Mouse (Mus musculus): Measurements from ENCODE around the gene Ccdc151. TPM values are rescaled to one million over a fixed set of nuclear protein-coding genes. Genes with fewer than 3 reads are reported as not detected.

Gene Ccdc151
- polyA plus RNA-seq, 1 experiment from 2014 or later = 3.6 TPM

GRCm38 (mm10) chr9:21953600-21953999 lies 48.8 kb downstream of the Ccdc151 start:
- Histone ChIP-seq H3K9ac (no peak overlapping the region), H3K4me1 (peaks cover 7% of the 10 kb centered on the region; the same call in 1 of the 2 replicates), H3K27me3 (replicated peaks) (peaks cover 3% of the 10 kb centered on the region; the same call in 1 of the 2 replicates), H3K4me3 (no peak overlapping the region), H3K27ac (no peak overlapping the region), H3K4me2 (replicated peaks) (no peak overlapping the region), H3K9me3 (no peaks in the 10 kb centered on the region), H3K36me3 (no peaks in the 10 kb centered on the region)
- no peak for ATAC-seq (ENCODE audit: low FRiP score, low read depth)
- WGBS = 11% methylated on average over 3 of the region's 3 CpGs

GRCm38 (mm10) chr9:21951977-21952376 lies 50.5 kb downstream of the Ccdc151 start:
- Histone ChIP-seq H3K36me3 (peaks cover 9% of the 10 kb centered on the region; the same call in 1 of the 2 replicates), H3K27ac (no peak overlapping the region), H3K9me3 (no peaks in the 10 kb centered on the region), H3K4me2 (replicated peaks) (no peak overlapping the region), H3K4me1 (peaks cover 12% of the 10 kb centered on the region), H3K27me3 (replicated peaks) (peaks cover 16% of the 10 kb centered on the region), H3K4me3 (no peak overlapping the region), H3K9ac (no peak overlapping the region)
- no peak for ATAC-seq (ENCODE audit: low FRiP score, low read depth)
- WGBS = 82% methylated on average over 3 of the region's 3 CpGs

DNA sequence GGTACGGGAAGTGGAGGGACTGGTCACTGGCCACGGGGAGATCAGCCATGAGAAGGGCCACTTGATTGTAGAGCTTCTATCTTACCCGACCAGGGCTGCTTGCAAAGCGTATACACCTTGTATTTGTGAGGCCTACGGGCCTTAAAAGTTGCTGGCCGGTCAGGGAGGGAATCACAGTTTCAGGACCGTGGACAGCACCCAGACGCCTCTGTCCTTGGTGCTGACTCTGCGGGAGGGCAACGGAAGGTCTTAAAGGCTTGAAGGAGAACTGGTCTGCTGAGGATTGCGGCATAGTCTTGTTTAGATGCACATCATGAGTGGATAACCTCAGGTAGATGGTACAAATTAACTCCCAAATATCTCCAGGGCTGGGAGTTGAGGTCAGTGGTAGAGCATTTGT lies 52.1 kb downstream of the Ccdc151 start:
- Histone ChIP-seq H3K4me3 (no peak overlapping the region), H3K27ac (no peak overlapping the region), H3K9me3 (no peaks in the 10 kb centered on the region), H3K27me3 (replicated peaks) (peaks cover 19% of the 10 kb centered on the region), H3K9ac (no peak overlapping the region), H3K4me2 (replicated peaks) (no peak overlapping the region), H3K36me3 (peaks cover 9% of the 10 kb centered on the region; the same call in 1 of the 2 replicates), H3K4me1 (peaks cover 6% of the 10 kb centered on the region)
- WGBS = 18% methylated on average over 11 of the region's 11 CpGs
- ATAC-seq (ENCODE audit: low FRiP score, low read depth) = no peak

- Histone ChIP-seq H3K4me3 (no peak overlapping the region), H3K27ac (no peak overlapping the region), H3K27me3 (replicated peaks) (peaks cover 19% of the 10 kb centered on the region), H3K36me3 (peaks cover 9% of the 10 kb centered on the region; the same call in 1 of the 2 replicates), H3K9ac (no peak overlapping the region), H3K4me2 (replicated peaks) (no peak overlapping the region), H3K9me3 (no peaks in the 10 kb centered on the region), H3K4me1 (peaks cover 6% of the 10 kb centered on the region)
- ATAC-seq (ENCODE audit: low FRiP score, low read depth) = no peak
- WGBS = 71% methylated on average over 6 of the region's 6 CpGs
Observed at GRCm38 (mm10) chr9:21948790-21949189, 53.6 kb downstream of the Ccdc151 start.

GRCm38 (mm10) chr9:21948146-21948545 lies 54.3 kb downstream of the Ccdc151 start:
- Histone ChIP-seq H3K4me1 (peaks cover 6% of the 10 kb centered on the region), H3K9ac (no peak overlapping the region), H3K27me3 (replicated peaks) (peaks cover 19% of the 10 kb centered on the region), H3K27ac (no peak overlapping the region), H3K36me3 (peaks cover 9% of the 10 kb centered on the region; the same call in 1 of the 2 replicates), H3K4me2 (replicated peaks) (no peak overlapping the region), H3K9me3 (no peaks in the 10 kb centered on the region), H3K4me3 (no peak overlapping the region)
- 67% methylated on average over 8 of the region's 8 CpGs for WGBS
- ATAC-seq (ENCODE audit: low FRiP score, low read depth) = no peak

GRCm38 (mm10) chr9:21947540-21948130 lies 54.8 kb downstream of the Ccdc151 start:
- H3K4me2 ChIP-seq (replicated peaks) = peak overlapping the region; percentile 32; the same call in 1 of the 2 replicates
- no peak overlapping the region for H3K27ac ChIP-seq
- peaks cover 9% of the 10 kb centered on the region; the same call in 1 of the 2 replicates for H3K36me3 ChIP-seq
- no peak overlapping the region for H3K9ac ChIP-seq
- peaks cover 19% of the 10 kb centered on the region for H3K27me3 ChIP-seq (replicated peaks)
- WGBS = 7% methylated on average over 28 of the region's 28 CpGs
- H3K9me3 ChIP-seq = no peaks in the 10 kb centered on the region
- no peak for ATAC-seq (ENCODE audit: low FRiP score, low read depth)
- H3K4me1 ChIP-seq = peaks cover 6% of the 10 kb centered on the region
- no peak overlapping the region for H3K4me3 ChIP-seq

DNA sequence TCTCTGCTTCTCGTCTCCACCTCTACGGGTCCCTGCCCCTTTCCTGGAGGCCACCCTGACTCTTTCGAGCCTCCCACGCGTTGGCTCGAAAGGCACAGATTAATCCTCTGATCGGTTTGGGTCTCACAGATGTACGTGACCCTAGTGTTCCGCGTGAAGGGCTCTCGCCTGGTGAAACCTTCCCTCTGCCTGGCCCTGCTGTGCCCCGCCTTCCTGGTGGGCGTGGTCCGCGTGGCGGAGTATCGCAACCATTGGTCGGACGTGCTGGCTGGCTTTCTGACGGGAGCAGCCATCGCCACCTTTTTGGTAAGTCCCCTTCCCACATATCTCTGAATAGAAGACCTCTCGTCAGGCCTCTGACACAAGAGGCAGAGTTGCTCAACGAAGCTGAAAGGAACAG lies 58.2 kb downstream of the Ccdc151 start:
- no peak for ATAC-seq (ENCODE audit: low FRiP score, low read depth)
- 23% methylated on average over 23 of the region's 23 CpGs for WGBS
- Histone ChIP-seq H3K4me3 (no peak overlapping the region), H3K27me3 (replicated peaks) (peaks cover 19% of the 10 kb centered on the region), H3K9me3 (no peaks in the 10 kb centered on the region), H3K4me2 (replicated peaks) (no peak overlapping the region), H3K9ac (no peak overlapping the region), H3K27ac (no peak overlapping the region), H3K4me1 (peaks cover 6% of the 10 kb centered on the region), H3K36me3 (peaks cover 20% of the 10 kb centered on the region)

GRCm38 (mm10) chr9:21943638-21944037 lies 58.8 kb downstream of the Ccdc151 start:
- no peak overlapping the region for H3K27ac ChIP-seq
- H3K4me1 ChIP-seq = peaks cover 6% of the 10 kb centered on the region
- peaks cover 16% of the 10 kb centered on the region for H3K27me3 ChIP-seq (replicated peaks)
- WGBS = 50% methylated on average over 12 of the region's 12 CpGs
- H3K9ac ChIP-seq = no peak overlapping the region
- H3K4me2 ChIP-seq (replicated peaks) = no peak overlapping the region
- peaks cover 24% of the 10 kb centered on the region for H3K36me3 ChIP-seq
- ATAC-seq (ENCODE audit: low FRiP score, low read depth) = no peak
- no peak overlapping the region for H3K4me3 ChIP-seq
- H3K9me3 ChIP-seq = no peaks in the 10 kb centered on the region

DNA sequence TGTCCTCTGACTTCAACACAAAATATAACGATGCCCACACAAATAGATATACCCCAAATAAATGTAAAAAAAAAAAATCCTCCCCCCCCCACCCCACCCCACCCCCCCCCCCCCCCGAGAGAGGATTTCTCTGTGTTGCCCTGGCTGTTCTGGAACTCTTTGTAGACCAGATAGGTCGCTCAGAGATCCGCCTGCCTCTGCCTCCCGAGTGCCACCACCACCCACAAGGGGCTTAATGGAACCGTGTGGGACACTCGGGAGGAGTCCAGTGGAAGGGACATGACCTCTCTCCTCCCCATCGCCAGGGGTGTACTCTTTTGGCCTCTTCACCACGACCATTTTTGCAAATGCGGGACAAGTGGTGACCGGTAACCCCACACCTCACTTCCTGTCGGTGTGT lies 59.4 kb downstream of the Ccdc151 start:
- H3K9me3 ChIP-seq = no peaks in the 10 kb centered on the region
- H3K9ac ChIP-seq = no peak overlapping the region
- no peak overlapping the region for H3K27ac ChIP-seq
- peaks cover 11% of the 10 kb centered on the region for H3K4me1 ChIP-seq
- WGBS = 79% methylated on average over 12 of the region's 12 CpGs
- no peak for ATAC-seq (ENCODE audit: low FRiP score, low read depth)
- H3K4me3 ChIP-seq = no peak overlapping the region
- H3K36me3 ChIP-seq = peaks cover 22% of the 10 kb centered on the region
- peaks cover 10% of the 10 kb centered on the region for H3K27me3 ChIP-seq (replicated peaks)
- H3K4me2 ChIP-seq (replicated peaks) = no peak overlapping the region

Other genes starting within 250 kb of the Ccdc151 start
- 59.9 and 73.5 TPM in 2 replicates for gene Spc24, start 242.3 kb downstream of the Ccdc151 start, polyA plus RNA-seq (2016; fragmentation: Nextera tagmentation; extraction: Ambion mirVana)
- 7.2 and 8.5 TPM in 2 replicates for gene Kank2, start 203.9 kb downstream of the Ccdc151 start, polyA plus RNA-seq (2016; fragmentation: Nextera tagmentation; extraction: Ambion mirVana)
- gene Angptl8, start 167.1 kb downstream of the Ccdc151 start, polyA plus RNA-seq (2016; fragmentation: Nextera tagmentation; extraction: Ambion mirVana) = 0.53 TPM in 1 of 2 replicates, not detected in the other
- gene Dock6, start 150.0 kb downstream of the Ccdc151 start, polyA plus RNA-seq (2016; fragmentation: Nextera tagmentation; extraction: Ambion mirVana) = 26.2 and 26.9 TPM in 2 replicates
- 19.3 and 21.3 TPM in 2 replicates for gene Rab3d, start 84.4 kb downstream of the Ccdc151 start, polyA plus RNA-seq (2016; fragmentation: Nextera tagmentation; extraction: Ambion mirVana)
- 6.4 and 6.6 TPM in 2 replicates for gene Ccdc159, start 75.2 kb downstream of the Ccdc151 start, polyA plus RNA-seq (2016; fragmentation: Nextera tagmentation; extraction: Ambion mirVana)
- 36.1 and 42.3 TPM in 2 replicates for gene Tmem205, start 75.1 kb downstream of the Ccdc151 start, polyA plus RNA-seq (2016; fragmentation: Nextera tagmentation; extraction: Ambion mirVana)
- gene Plppr2, start 65.6 kb downstream of the Ccdc151 start, polyA plus RNA-seq (2016; fragmentation: Nextera tagmentation; extraction: Ambion mirVana) = 53.3 and 56.2 TPM in 2 replicates
- gene Swsap1, start 46.9 kb downstream of the Ccdc151 start, polyA plus RNA-seq (2016; fragmentation: Nextera tagmentation; extraction: Ambion mirVana) = 8.1 and 9.7 TPM in 2 replicates
- gene Epor, start 39.1 kb downstream of the Ccdc151 start, polyA plus RNA-seq (2016; fragmentation: Nextera tagmentation; extraction: Ambion mirVana) = 3.5 and 4.0 TPM in 2 replicates
- 2.0 and 2.8 TPM in 2 replicates for gene Rgl3, start 13.2 kb downstream of the Ccdc151 start, polyA plus RNA-seq (2016; fragmentation: Nextera tagmentation; extraction: Ambion mirVana)
- 104 and 109 TPM in 2 replicates for gene Prkcsh, start 172 bp upstream of the Ccdc151 start, polyA plus RNA-seq (2016; fragmentation: Nextera tagmentation; extraction: Ambion mirVana)
- gene Elavl3, start 49.4 kb upstream of the Ccdc151 start, polyA plus RNA-seq (2016; fragmentation: Nextera tagmentation; extraction: Ambion mirVana) = 73.5 and 77.9 TPM in 2 replicates
- not detected in 2 replicates for gene Gm49318, start 68.6 kb upstream of the Ccdc151 start, polyA plus RNA-seq (2016; fragmentation: Nextera tagmentation; extraction: Ambion mirVana)
- gene Zfp653, start 68.7 kb upstream of the Ccdc151 start, polyA plus RNA-seq (2016; fragmentation: Nextera tagmentation; extraction: Ambion mirVana) = 19.6 and 20.7 TPM in 2 replicates
- 46.7 and 47.3 TPM in 2 replicates for gene Ecsit, start 82.8 kb upstream of the Ccdc151 start, polyA plus RNA-seq (2016; fragmentation: Nextera tagmentation; extraction: Ambion mirVana)
- 0.39 and 1.4 TPM in 2 replicates for gene Cnn1, start 96.6 kb upstream of the Ccdc151 start, polyA plus RNA-seq (2016; fragmentation: Nextera tagmentation; extraction: Ambion mirVana)
- gene Elof1, start 114.5 kb upstream of the Ccdc151 start, polyA plus RNA-seq (2016; fragmentation: Nextera tagmentation; extraction: Ambion mirVana) = 171 and 172 TPM in 2 replicates
- 5.2 and 5.8 TPM in 2 replicates for gene Acp5, start 133.1 kb upstream of the Ccdc151 start, polyA plus RNA-seq (2016; fragmentation: Nextera tagmentation; extraction: Ambion mirVana)
- 63.2 and 68.4 TPM in 2 replicates for gene Pigyl, start 154.2 kb upstream of the Ccdc151 start, polyA plus RNA-seq (2016; fragmentation: Nextera tagmentation; extraction: Ambion mirVana)
- 0.13 and 0.33 TPM in 2 replicates for gene Zfp872, start 185.5 kb upstream of the Ccdc151 start, polyA plus RNA-seq (2016; fragmentation: Nextera tagmentation; extraction: Ambion mirVana)
- gene Zfp809, start 223.1 kb upstream of the Ccdc151 start, polyA plus RNA-seq (2016; fragmentation: Nextera tagmentation; extraction: Ambion mirVana) = 10.6 and 10.8 TPM in 2 replicates

Measured in neural tube, embryonic 12.5 days (tissue).